Mouse (Mus musculus): ENCODE results near the gene Irak2.

The Irak2 gene

DNA sequence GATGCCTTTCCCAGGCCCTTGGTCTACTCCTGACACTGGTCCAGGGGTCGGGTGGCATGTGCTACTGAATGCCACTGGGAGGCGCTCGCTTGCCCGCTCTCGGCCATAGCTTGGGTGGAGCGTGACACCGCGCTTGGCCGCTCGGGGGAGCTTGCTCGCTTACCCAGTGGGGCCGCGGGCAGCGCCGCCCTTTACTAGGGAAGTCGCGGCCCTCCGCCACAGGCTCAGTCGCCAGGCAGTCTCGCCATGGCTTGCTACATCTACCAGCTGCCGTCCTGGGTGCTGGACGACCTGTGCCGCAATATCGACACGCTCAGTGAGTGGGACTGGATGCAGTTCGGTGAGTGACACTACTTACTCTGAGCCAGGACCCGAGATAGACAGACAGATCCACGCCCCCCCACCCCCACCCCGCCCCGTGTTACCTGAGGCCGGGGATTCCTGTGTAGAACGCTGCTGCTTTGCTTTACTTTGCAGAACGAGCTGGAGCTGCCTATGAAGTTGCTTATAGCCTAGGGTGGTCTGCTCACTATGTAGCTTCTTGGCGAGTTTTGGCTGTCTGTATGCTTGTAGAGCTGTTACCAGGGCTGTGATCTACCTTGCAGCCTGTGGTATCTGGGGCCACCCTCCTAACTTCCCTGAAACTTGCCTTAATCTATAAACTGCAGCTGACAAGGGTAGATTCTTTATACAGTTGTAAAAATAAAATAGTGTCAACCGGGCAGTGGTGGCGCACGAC, at the start of gene Irak2:
Irak2 (plus strand) TSS at position 166 of the 739 bp plus-strand sequence.
- DNase-seq (ENCODE audit: low spot score in 2 of 2), result peak; percentile 88 to 95

DNA sequence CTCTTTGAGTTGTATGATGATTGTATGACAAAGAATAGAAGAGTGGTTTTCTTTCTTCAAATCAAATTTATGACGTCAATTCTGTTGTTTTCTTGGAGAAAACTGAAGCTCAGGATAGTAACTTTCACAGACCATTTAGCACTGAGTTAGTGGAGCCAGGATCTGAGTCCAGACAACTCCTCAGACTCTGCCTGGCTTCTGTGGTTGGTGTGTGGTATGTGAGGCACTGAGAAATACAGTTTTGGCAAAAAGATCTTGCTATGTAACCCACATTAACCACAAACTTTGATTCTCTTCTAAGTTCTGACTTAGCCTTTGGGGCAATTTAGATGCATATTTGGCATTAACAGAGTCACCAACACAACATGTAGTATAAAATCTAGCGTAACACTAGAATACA, 45.6 kb upstream of the Irak2 start:
- no peak for DNase-seq (ENCODE audit: low spot score in 2 of 2)

DNA sequence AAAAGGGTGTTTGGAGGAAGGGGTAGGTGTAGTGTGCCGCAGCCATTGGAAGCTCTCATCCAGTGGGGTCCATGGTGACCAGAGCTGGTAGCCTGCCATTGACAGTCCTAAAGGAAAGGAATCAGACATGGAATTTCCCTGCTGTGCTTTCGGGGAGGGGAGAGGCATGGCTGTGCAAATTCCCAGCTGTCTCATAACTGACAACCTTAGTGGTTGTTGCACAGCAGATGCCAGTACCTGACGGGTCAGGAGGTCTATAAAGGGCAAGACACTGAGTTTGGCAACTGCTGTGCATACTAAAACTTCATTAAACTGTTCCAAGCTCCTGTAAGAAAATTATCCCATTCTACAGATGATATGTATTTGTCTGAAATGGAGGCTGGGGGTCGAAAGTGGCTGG, 40.3 kb upstream of the Irak2 start:
- DNase-seq (ENCODE audit: low spot score in 2 of 2), result no peak

DNA sequence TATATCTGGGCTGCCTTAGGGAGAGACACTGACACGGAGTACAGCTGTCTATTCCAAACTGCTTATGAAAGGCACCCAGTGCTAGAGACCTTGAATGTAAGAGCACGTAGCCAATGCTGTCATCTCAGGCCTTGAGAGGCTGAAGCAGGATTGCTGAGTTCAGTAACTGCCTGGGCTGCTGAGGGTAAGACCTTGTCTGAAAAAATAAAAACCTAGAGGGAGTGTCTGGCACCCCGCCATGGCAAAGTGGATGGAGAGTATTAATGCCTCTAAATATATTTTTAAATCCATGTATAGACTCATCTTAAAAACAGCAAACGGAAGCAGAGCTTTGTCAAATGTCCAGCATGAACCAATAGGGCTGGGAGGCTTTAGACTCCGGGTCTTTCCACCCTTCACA, 38.4 kb upstream of the Irak2 start:
- no peak for DNase-seq (ENCODE audit: low spot score in 2 of 2)

DNA sequence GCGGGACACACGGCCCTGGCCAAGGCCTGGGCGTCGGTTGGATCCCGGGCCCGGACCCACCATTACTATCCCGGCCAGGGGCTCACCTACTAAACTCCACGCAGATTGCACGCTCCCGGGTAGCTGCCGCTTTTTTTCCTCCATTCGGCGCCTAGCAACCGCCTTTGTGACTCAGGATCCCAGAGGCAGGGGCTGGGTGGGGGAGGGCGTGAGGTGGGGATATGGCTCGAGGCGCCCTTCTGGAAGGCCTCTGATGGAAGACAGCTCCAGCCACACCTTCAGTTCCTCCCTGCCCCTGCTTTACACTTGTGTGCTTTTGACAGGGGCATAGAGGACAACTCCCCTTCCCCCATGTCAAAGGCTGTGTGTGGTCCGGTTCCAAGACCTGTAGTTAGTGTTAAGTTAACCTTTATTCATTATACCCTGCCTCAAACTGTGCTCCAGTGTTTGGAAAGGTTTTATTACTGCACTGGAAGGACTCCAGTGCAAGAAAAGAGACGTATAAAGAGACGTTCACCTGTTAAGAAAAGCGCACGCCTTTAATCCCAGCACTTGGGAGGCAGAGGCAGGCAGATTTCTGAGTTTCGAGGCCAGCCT, 37.6 kb upstream of the Irak2 start, which contains the start of gene Fancd2os:
Fancd2os (minus strand) TSS at position 173 of the 597 bp plus-strand sequence.
- DNase-seq (ENCODE audit: low spot score in 2 of 2), result no peak

DNA sequence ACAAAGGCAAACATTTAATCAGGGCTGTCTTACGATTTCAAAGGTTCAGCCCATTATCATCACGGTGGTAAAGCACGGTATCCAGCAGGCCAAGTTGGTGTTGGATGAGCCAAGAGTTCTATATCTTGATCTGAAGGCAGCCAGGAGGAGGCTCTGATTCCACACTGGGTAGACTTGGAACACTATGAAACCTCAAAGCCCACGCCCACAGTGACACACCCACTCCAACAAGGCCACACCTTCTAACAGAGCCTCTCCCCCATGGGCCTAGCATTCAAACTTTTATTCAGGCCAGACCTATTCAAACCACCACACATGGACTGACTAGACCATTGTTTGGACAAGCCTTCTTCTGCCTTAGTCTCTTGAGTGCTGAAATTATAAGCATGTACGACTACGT, 35.4 kb upstream of the Irak2 start:
- no peak for DNase-seq (ENCODE audit: low spot score in 2 of 2)

DNA sequence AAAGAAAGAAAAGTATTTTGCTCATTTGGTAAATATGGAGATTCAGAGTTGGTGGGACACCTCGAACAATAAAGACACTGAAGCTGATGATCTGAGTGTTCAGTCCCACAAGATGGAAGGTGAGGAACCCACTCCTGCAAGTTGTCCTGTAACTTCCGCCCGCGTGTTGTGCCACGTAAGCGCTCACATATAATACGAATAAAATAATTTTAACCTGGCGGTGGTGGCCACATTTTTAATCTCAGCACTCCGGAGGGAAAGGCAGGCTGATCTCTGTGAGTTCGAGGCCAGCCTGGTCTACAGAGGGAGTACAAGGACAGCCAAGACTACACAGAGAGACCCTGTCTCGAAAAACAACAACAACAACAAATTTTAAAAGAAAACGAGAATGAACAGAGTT, 34.3 kb upstream of the Irak2 start:
- DNase-seq (ENCODE audit: low spot score in 2 of 2), result peak in 1 of 2 experiments; percentile 14

DNA sequence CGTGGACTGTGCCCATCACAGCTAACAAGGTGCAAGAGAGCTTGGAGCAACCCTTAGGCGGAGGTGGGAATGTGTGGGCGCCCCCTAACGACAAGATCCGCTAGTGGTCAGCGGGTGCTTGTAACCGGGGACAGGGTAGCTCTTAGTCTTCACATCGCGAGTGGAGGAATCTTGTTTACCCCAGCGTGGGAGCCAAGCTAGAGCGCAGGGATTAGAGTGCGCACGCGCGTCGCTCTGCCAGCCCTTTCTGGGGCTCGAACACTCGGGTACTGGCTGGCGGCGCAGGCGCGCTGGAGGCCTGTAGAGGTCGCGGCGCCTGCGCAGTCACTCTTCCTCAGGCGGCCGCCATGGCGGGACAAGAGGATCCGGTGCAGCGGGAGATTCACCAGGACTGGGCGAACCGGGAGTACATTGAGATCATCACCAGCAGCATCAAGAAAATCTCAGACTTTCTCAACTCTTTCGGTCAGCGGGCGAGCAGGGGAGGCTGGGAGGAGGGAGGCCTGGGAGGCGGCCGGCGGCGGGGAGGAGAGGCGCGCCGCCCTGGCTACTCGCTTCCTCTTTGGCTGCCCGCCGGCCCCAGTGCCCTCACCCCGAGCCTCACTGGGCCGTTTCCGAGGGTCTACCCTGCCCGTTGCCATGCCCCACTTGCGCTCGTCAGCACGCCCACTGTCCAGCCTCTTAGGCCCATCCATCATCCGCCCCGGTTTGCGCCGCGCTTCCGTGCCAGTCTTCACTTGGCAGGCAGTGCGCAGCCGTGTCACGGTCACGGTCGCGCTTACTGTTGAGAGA, 33.6 kb upstream of the Irak2 start, which contains the start of gene Brk1:
Brk1 (plus strand) TSS at position 341 of the 792 bp plus-strand sequence.
- DNase-seq (ENCODE audit: low spot score in 2 of 2), result peak; percentile 68 to 85

DNA sequence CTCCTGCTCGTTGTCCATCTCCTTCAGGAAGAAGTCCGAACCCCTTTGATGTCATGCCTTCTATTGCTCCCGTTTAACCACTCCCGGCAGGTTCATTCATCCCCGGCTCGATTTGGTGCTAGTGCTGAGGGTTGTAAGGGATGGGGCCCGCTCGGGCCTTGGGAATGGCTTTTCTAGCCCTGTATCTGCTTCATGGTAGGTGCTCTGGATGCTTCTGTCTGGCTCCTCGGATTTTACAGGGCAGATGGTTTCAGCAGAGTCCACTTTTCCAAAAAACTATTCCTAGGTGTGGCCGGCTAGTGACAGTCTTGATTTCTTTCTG, 33.1 kb upstream of the Irak2 start:
- DNase-seq (ENCODE audit: low spot score in 2 of 2), result no peak

DNA sequence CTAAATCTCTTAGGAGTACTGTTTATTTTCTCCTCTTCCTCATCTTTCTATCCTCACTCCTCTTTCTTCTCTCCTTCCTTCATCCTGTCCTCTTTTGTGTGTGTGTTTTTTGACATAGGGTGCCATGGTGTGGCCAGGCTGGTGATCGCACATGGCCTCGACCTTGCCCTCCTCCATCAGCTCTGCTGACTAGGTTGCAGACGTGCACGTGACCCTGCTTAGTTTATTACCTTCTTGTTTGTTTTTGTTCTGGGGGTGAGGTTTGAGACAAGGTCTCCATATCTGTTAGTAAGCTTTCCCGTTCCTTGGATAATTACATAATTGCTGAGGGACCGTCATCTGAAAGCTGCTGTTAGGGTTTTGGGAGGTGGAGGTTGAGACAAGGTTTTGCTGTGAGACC, 29.4 kb upstream of the Irak2 start:
- DNase-seq (ENCODE audit: low spot score in 2 of 2), result no peak

DNA sequence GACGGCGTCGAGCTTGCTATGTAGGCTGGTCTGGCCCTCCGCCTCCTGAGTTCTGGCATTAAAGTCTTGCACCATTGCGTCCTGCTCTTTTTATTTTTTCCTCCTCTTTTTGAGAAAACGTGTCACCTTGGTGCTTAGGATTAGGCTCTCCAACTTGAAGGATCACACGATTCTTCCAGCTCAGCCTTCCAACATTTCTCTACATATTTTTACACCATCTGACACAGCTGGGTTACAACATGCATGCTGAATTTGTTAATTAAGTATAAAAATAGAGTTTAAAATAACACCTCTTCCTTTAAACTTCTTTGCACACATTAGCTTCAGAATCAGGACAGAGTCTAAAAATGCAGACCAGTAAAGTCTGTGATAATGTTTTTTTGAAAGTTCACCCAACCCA, 29.0 kb upstream of the Irak2 start:
- DNase-seq (ENCODE audit: low spot score in 2 of 2), result no peak

DNA sequence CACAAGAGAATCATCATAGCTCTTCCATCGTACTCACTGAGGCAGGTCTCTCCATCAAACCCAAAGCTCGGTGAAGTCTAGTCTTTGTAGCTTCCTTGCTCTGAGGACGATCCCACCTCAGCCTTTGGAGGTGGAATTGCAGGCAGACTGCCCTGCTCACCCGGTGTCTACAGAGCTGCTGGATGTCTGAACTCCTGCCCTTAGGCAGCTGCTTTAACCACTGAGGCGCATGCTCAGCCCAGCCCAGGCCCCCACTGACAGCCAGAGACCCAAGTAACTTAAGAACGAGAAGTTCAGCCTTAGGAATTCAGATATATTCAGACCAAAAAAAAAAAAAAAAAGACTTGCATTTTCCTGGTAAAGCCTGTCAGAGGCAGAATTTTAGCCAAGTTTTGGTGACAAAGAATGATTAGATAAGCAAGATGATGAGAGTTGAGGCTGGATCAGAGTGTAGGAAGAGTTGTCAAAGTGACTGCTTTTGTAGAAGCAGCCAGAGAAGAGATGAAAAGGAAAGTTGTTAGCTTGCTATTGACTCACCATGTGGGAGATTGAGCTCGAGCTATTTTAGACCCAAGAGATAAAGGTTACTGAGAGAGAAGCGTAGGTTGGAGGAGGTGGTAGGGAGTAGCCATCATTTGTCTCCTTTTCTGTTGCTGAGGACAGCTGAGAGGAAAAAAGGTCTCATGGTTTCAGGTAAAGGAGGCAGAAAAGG, 25.9 kb upstream of the Irak2 start:
- no peak for DNase-seq (ENCODE audit: low spot score in 2 of 2)

DNA sequence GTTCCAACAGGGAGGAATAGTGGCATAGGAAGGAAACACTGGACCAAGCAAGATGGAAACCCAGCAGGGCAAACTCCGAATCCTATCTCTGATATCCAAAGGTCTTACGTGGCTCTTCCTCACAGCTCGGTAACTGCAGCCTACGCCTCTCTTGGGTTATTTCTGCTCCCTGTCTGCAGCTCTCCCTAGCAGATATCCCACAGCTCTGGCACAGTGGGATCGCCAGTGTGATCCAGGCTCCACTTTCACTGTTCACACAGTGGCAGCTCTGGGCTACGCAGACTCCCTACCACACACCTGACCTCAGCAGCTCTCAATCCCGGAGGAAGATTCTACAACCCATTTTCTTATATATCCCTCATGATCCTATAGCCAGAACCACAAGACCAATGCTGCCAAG, 24.1 kb upstream of the Irak2 start:
- no peak for DNase-seq (ENCODE audit: low spot score in 2 of 2)

DNA sequence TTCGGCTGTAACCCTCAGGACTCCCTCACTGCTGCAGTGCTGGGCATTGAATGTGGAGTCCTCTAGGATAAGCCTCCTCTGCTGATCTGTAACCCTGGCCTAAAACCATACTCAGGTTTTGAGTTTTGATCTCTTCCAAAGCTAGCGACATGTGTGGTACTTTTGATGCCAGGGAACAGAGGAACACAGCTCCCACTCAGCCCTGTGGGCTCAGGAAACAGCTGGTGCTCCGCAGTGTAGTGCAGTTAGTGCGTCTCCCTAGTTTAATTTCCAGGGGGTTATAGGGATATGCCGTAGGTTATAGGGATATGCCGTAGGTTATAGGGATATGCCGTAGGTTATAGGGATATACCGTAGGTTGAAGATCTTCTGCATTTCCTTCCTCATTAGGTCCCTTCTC, 23.3 kb upstream of the Irak2 start:
- DNase-seq (ENCODE audit: low spot score in 2 of 2), result no peak

DNA sequence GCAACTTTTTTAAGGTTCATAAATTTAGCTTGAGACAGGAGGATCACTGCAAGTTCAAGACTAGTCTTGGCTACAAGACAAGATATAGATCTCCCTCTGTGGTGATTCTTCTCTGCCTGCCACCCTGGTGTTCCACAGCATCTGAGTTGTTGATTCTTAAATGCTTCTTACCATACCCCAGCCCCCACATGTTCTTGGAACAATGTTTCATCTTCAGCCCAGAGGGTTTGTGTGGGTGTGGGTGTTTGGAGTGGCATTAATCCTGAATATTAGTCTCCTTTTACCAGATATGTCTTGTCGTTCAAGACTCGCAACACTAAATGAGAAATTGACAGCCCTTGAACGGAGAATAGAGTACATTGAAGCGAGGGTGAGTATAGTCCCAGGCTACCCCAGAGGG, 22.8 kb upstream of the Irak2 start:
- no peak for DNase-seq (ENCODE audit: low spot score in 2 of 2)

DNA sequence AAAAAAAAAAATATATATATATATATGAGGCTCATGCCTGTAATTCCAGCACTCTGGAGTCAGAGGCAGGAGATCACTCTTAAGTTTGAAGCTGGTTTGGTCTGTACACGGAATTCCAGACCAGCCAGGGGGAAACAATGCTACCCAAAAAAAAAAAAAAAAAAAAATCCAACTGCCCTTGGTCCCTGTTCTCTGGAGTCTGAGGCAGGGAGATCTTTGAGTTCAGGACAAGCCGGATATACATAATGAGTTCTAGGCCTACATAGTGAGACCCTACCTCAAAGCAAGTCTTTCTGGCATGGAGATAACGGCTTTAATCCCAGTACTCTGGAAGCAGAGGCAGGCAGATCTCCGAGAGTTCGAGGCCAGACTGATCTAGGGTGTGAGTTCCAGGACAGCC, 14.9 kb upstream of the Irak2 start:
- DNase-seq (ENCODE audit: low spot score in 2 of 2), result no peak

DNA sequence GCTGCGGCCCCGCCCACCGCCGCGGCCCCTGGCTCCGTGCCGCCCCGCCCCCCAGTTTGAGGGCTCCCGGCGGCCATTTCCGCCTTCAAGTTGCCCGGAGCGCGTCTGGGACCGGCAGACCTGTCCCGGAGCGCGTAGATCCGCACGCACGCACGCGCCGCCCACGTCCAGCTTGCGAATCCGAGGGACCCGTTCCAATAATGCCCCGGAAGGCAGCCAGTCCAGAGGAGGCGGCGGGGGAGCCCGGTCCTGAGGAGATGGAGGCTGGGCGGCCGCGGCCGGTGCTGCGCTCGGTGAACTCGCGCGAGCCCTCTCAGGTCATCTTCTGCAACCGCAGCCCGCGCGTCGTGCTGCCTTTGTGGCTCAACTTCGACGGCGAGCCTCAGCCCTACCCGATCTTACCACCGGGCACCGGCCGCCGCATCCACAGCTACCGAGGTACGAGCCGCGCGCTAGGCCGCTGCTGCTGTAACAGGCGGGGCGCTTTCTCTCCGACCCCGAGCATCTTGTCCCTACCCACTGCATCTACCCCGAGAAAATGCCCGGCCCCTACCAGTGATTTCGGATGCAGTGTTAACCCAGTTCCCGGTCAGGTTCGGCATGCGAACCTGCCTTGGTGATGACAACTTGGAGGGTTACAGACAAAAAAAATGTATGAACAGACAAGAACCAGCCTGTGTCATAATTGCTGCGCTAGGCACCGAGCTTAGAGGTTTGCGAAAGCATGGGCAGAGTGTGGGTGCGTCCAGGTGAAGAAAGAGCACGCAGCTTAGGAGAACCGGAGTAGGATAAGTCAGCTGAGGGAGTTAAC, 14.1 kb upstream of the Irak2 start, which contains the start of gene Vhl:
Vhl (plus strand) TSS at position 19 of the 811 bp plus-strand sequence.
- peak; percentile 66 to 85 for DNase-seq (ENCODE audit: low spot score in 2 of 2)

DNA sequence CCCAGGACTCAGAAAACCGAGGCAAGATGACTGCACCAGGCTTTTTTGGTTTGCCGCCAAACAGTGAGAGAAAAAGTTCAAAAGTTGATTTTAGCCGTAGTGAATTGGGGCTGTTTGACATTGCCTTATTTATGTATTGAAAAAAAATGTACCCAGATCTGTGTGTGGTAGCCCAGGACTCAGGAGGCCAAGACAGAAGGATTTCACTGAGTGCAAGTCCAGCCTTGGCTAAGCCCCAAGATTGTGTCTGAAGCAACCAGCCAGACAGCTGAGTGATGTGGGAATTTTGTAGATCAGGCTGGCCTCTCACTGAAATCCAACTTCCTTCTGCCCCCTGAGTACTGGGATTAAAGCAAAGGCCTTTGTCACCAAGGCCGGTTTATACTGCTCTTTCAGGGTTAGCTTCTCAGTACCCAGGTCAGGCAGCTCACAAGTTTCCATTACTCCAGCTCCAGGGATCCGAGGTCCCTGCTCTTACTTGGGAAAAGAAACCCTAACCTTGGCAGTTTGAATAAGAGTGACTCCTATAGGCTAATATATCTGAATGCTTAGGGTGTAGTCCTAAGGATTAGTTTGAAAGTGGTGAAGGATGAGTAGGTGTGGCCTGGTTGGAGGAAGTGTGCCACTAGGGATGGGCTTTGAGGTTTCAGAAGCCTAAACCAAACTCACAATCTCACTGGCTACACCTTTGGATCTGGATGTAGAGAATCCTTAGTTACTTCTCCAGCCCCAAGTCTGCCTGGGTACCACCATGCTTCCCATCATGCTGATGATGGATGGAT, 13.1 kb upstream of the Irak2 start:
- DNase-seq (ENCODE audit: low spot score in 2 of 2), result no peak

DNA sequence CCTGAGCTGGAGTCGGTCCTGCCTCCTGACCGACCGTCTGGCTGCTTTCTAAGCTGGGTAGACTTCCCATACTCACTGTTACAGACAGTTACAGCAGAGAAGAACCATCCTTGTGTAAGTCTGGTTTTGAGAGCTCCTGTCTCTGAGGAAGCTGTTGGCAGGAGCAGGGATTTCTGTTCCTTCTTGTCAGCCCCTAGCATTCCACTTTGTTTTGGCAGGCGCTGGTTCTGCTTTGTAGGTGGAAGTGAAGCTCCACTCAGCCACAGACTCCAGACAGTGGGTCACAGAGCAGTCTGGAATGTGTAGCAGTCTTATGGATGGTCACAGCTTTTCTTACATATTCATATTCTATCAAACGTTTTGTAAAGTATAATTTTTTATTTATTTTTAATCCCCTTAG, 7.9 kb upstream of the Irak2 start:
- no peak for DNase-seq (ENCODE audit: low spot score in 2 of 2)

DNA sequence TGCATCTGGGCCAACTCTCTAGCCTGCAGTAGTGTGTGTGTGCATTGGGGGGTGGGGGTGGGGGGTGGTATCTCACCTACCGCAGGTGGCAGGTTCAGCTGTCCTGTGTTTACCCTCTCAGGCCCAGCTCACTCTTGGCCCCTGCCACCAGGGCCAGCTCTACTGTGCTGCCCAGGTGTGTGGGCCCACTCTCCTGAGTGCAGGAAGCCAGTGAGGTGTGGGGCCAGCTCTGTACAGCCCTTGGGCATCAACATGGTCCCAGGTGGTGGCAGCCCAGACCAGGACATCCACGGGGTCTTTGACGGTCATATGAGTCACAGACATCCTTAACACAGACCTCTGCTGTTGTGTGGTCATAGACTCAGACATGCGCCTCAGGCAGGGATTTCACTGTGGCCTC, 5.4 kb upstream of the Irak2 start:
- no peak for DNase-seq (ENCODE audit: low spot score in 2 of 2)

DNA sequence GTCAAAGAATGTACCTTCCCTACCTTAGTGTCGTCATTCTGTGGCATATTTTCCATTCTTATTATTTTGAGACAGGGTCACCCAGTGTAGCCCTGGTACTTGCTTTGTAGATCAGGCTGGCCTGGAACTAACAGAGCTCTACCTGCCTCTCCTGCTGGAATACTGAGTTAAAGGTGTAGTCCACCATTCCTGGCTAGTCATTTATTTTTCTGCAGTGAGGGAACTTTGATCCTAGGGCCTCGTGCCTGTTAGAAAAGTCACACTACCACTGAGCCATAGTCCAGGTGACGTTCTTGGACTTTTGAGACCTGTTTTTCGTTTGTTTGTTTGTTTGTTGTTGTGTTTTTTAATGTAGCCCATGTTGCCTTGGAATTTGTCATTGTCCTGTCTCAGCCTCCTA, 934 bp downstream of the Irak2 start:
- no peak for DNase-seq (ENCODE audit: low spot score in 2 of 2)

All from thymus, postnatal 10 days (tissue).